Mouse (Mus musculus) embryo, embryonic 9.5 days (tissue): Measurements from ENCODE around the gene Gba2.
A peak's percentile ranks its signal among the peaks of the same experiment; 100 is the strongest.

Experiments
- DNase-seq: peaks from one replicate; pipeline ENCODE4 v3.0.0-alpha.2; 2017; ENCODE audit errors: extremely low spot score

Gene Gba2

GRCm38 (mm10) chr4:43581381-43581780 lies 2.7 kb upstream of the Gba2 start:
- DNase-seq, result no peak

GRCm38 (mm10) chr4:43580721-43581120 lies 2.0 kb upstream of the Gba2 start:
- DNase-seq, result no peak

GRCm38 (mm10) chr4:43579731-43580130 lies 1.1 kb upstream of the Gba2 start:
- no peak for DNase-seq

- DNase-seq, result no peak
Observed at GRCm38 (mm10) chr4:43579256-43579655, 583 bp upstream of the Gba2 start.

- no peak for DNase-seq
Observed at GRCm38 (mm10) chr4:43577237-43577881, 1.3 kb downstream of the Gba2 start.

GRCm38 (mm10) chr4:43575356-43575755 lies 3.3 kb downstream of the Gba2 start:
- DNase-seq, result no peak

GRCm38 (mm10) chr4:43573561-43573960 lies 5.1 kb downstream of the Gba2 start:
- no peak for DNase-seq

GRCm38 (mm10) chr4:43571395-43572045 lies 7.2 kb downstream of the Gba2 start:
- no peak for DNase-seq

- DNase-seq, result no peak
Observed at GRCm38 (mm10) chr4:43567140-43567539, 11.5 kb downstream of the Gba2 start.

GRCm38 (mm10) chr4:43564231-43564630 lies 14.4 kb downstream of the Gba2 start:
- DNase-seq, result no peak

GRCm38 (mm10) chr4:43563601-43563875 lies 15.1 kb downstream of the Gba2 start:
- no peak for DNase-seq

GRCm38 (mm10) chr4:43562769-43563600 lies 15.7 kb downstream of the Gba2 start:
- no peak for DNase-seq

- DNase-seq, result peak; percentile 94
Observed at GRCm38 (mm10) chr4:43561997-43562768, 16.5 kb downstream of the Gba2 start, which contains the start of the genes Creb3 and Tln1. Creb3 (plus strand) TSS chr4:43562332. Tln1 (minus strand) TSS chr4:43562691.

GRCm38 (mm10) chr4:43561436-43561996 lies 17.2 kb downstream of the Gba2 start:
- DNase-seq, result no peak

GRCm38 (mm10) chr4:43560976-43561375 lies 17.7 kb downstream of the Gba2 start:
- DNase-seq, result no peak

GRCm38 (mm10) chr4:43560243-43560611 lies 18.4 kb downstream of the Gba2 start:
- DNase-seq, result peak; percentile 40

- DNase-seq, result no peak
Observed at GRCm38 (mm10) chr4:43559519-43560242, 19.0 kb downstream of the Gba2 start.

GRCm38 (mm10) chr4:43558631-43559356 lies 19.9 kb downstream of the Gba2 start:
- peak; percentile 84 for DNase-seq

- peak; percentile 78 for DNase-seq
Observed at GRCm38 (mm10) chr4:43558028-43558630, 20.5 kb downstream of the Gba2 start.

- no peak for DNase-seq
Observed at GRCm38 (mm10) chr4:43555926-43556325, 22.7 kb downstream of the Gba2 start.
